Mouse (Mus musculus) intestine, embryonic 16.5 days (tissue): ENCODE data around the gene Ell. TPM values are rescaled to one million over a fixed set of nuclear protein-coding genes. Genes with fewer than 3 reads are reported as not detected.

Experiments
- ATAC-seq: fragments of 200-750 bp; cut with Nextera tagmentation; 2 replicates; pipeline ENCODE4 v1.8.0; 2017; ENCODE audit warnings: moderate TSS enrichment, moderate library complexity
- H3K27ac ChIP-seq: fragments of 300-500 bp; sonication (generic); 2 replicates; pipeline ENCODE4 v1.5.1; 2014; ENCODE audit warnings: mild to moderate bottlenecking, low read length
- H3K27me3 ChIP-seq: fragments of 300-500 bp; sonication (generic); replicated peaks from 2 replicates; pipeline ENCODE4 v1.6.1; 2014; ENCODE audit warnings: low read length, control low read depth, mixed read lengths; ENCODE audit not compliant: control insufficient read depth, insufficient read depth
- H3K36me3 ChIP-seq: fragments of 300-500 bp; sonication (generic); 2 replicates; pipeline ENCODE4 v1.6.1; 2014; ENCODE audit warnings: low read length, control low read depth; ENCODE audit not compliant: control insufficient read depth, insufficient read depth
- H3K4me1 ChIP-seq: fragments of 300-500 bp; sonication (generic); 2 replicates; pipeline ENCODE4 v1.6.1; 2014; ENCODE audit warnings: low read length, control low read depth, mixed read lengths; ENCODE audit not compliant: control insufficient read depth, insufficient read depth
- H3K4me2 ChIP-seq: fragments of 300-500 bp; sonication (generic); 2 replicates; pipeline ENCODE4 v1.6.1; 2014; ENCODE audit warnings: low read depth, low read length, control low read depth
- H3K4me3 ChIP-seq: fragments of 300-500 bp; sonication (generic); 2 replicates; pipeline ENCODE4 v1.5.1; 2014; ENCODE audit warnings: mild to moderate bottlenecking, low read length
- H3K9ac ChIP-seq: fragments of 300-500 bp; sonication (generic); 2 replicates; pipeline ENCODE4 v1.6.1; 2014; ENCODE audit warnings: low read depth, low read length
- H3K9me3 ChIP-seq: fragments of 300-500 bp; sonication (generic); 2 replicates; pipeline ENCODE4 v1.6.1; 2016; ENCODE audit warnings: low read length, control low read depth; ENCODE audit not compliant: control insufficient read depth
- WGBS: fragments of 180-500 bp; shearing (Covaris S2); extraction: QIAGEN DNeasy Blood & Tissue Kit; methylation state at CpG from one replicate; pipeline ENCODE4 v1.1.7; 2014; 5-methylcytosine and 5-hydroxymethylcytosine counted together
- polyA plus RNA-seq: library from polyadenylated mRNA; unstranded; fragments of >200 nt; fragmentation: Nextera tagmentation; extraction: Ambion mirVana; gene quantifications from 2 replicates; pipeline ENCODE4 v1.2.1, GENCODE M21; 2015

Gene Ell
- polyA plus RNA-seq, 1 experiment from 2014 or later = 16.6 TPM

- WGBS = 77% methylated on average over 3 of the region's 3 CpGs
- no peak for ATAC-seq
- peaks cover 28% of the 10 kb centered on the region for H3K4me1 ChIP-seq
- no peak overlapping the region for H3K4me3 ChIP-seq
- H3K4me2 ChIP-seq = no peak overlapping the region
- no peak overlapping the region for H3K9ac ChIP-seq
- H3K9me3 ChIP-seq = no peaks in the 10 kb centered on the region
- no peak overlapping the region for H3K27ac ChIP-seq
- no peaks in the 10 kb centered on the region for H3K36me3 ChIP-seq
- no peaks in the 10 kb centered on the region for H3K27me3 ChIP-seq
These were observed 25.5 kb downstream of the Ell start for GRCm38 (mm10) chr8:70564696-70565235.

GRCm38 (mm10) chr8:70565561-70565960, 26.3 kb downstream of the Ell start:
- no peaks in the 10 kb centered on the region for H3K36me3 ChIP-seq
- H3K4me1 ChIP-seq = peaks cover 23% of the 10 kb centered on the region
- no peak overlapping the region for H3K4me3 ChIP-seq
- H3K9me3 ChIP-seq = no peaks in the 10 kb centered on the region
- WGBS = 42% methylated on average over 3 of the region's 3 CpGs
- no peak overlapping the region for H3K4me2 ChIP-seq
- H3K27me3 ChIP-seq = no peaks in the 10 kb centered on the region
- peak; percentile 23; the same call in 1 of the 2 replicates for ATAC-seq
- no peak overlapping the region for H3K9ac ChIP-seq
- H3K27ac ChIP-seq = no peak overlapping the region

- Histone ChIP-seq H3K4me3 (no peak overlapping the region), H3K9me3 (no peaks in the 10 kb centered on the region), H3K4me2 (no peak overlapping the region), H3K36me3 (no peaks in the 10 kb centered on the region; the same call in 1 of the 2 replicates), H3K9ac (no peak overlapping the region), H3K4me1 (peaks cover 3% of the 10 kb centered on the region; the same call in 1 of the 2 replicates), H3K27me3 (no peaks in the 10 kb centered on the region), H3K27ac (no peak overlapping the region)
- no peak for ATAC-seq
These were observed 31.1 kb downstream of the Ell start for GRCm38 (mm10) chr8:70570360-70570759.

- WGBS = 82% methylated on average over 6 of the region's 6 CpGs
- no peak overlapping the region for H3K9ac ChIP-seq
These were observed 31.7 kb downstream of the Ell start for GRCm38 (mm10) chr8:70570990-70571389.

GRCm38 (mm10) chr8:70574302-70574701, 35.0 kb downstream of the Ell start:
- H3K27me3 ChIP-seq = no peaks in the 10 kb centered on the region
- H3K27ac ChIP-seq = no peak overlapping the region
- H3K36me3 ChIP-seq = no peaks in the 10 kb centered on the region; the same call in 1 of the 2 replicates
- no peak for ATAC-seq
- H3K4me2 ChIP-seq = no peak overlapping the region
- no peak overlapping the region for H3K9ac ChIP-seq
- H3K4me3 ChIP-seq = no peak overlapping the region
- H3K9me3 ChIP-seq = no peaks in the 10 kb centered on the region
- no peaks in the 10 kb centered on the region for H3K4me1 ChIP-seq

More at GRCm38 (mm10) chr8:70570990-70571389, 31.7 kb downstream of the Ell start:
- Histone ChIP-seq H3K9me3 (no peaks in the 10 kb centered on the region), H3K36me3 (no peaks in the 10 kb centered on the region; the same call in 1 of the 2 replicates), H3K27me3 (no peaks in the 10 kb centered on the region), H3K4me2 (no peak overlapping the region), H3K4me1 (no peaks in the 10 kb centered on the region; the same call in 1 of the 2 replicates), H3K4me3 (no peak overlapping the region), H3K27ac (no peak overlapping the region)
- no peak for ATAC-seq

- H3K4me3 ChIP-seq = no peak overlapping the region
- no peak overlapping the region for H3K4me2 ChIP-seq
- no peak overlapping the region for H3K9ac ChIP-seq
- H3K9me3 ChIP-seq = no peaks in the 10 kb centered on the region
- H3K4me1 ChIP-seq = no peaks in the 10 kb centered on the region
- no peaks in the 10 kb centered on the region for H3K27me3 ChIP-seq
- no peaks in the 10 kb centered on the region; the same call in 1 of the 2 replicates for H3K36me3 ChIP-seq
- 77% methylated on average over 4 of the region's 4 CpGs for WGBS
- ATAC-seq = no peak
- H3K27ac ChIP-seq = no peak overlapping the region
These were observed 35.7 kb downstream of the Ell start for GRCm38 (mm10) chr8:70574915-70575314.

GRCm38 (mm10) chr8:70577207-70577606, 38.0 kb downstream of the Ell start:
- H3K4me1 ChIP-seq = no peaks in the 10 kb centered on the region
- H3K9ac ChIP-seq = no peak overlapping the region
- WGBS = 96% methylated on average over 3 of the region's 3 CpGs
- peaks cover 13% of the 10 kb centered on the region; the same call in 1 of the 2 replicates for H3K36me3 ChIP-seq
- H3K4me2 ChIP-seq = no peak overlapping the region
- no peak overlapping the region for H3K27ac ChIP-seq
- no peaks in the 10 kb centered on the region for H3K9me3 ChIP-seq
- H3K27me3 ChIP-seq = no peaks in the 10 kb centered on the region
- ATAC-seq = no peak
- no peak overlapping the region for H3K4me3 ChIP-seq

- Histone ChIP-seq H3K4me3 (no peak overlapping the region), H3K9me3 (no peaks in the 10 kb centered on the region), H3K27ac (no peak overlapping the region), H3K27me3 (no peaks in the 10 kb centered on the region), H3K36me3 (peaks cover 33% of the 10 kb centered on the region; the same call in 1 of the 2 replicates), H3K4me1 (no peaks in the 10 kb centered on the region), H3K4me2 (no peak overlapping the region), H3K9ac (no peak overlapping the region)
- 91% methylated on average over 18 of the region's 18 CpGs for WGBS
- ATAC-seq = no peak
These were observed 44.5 kb downstream of the Ell start for GRCm38 (mm10) chr8:70583476-70584387.

GRCm38 (mm10) chr8:70584606-70585257, 45.5 kb downstream of the Ell start:
- 90% methylated on average over 9 of the region's 9 CpGs for WGBS
- Histone ChIP-seq H3K27me3 (no peaks in the 10 kb centered on the region), H3K36me3 (peaks cover 33% of the 10 kb centered on the region; the same call in 1 of the 2 replicates), H3K4me2 (no peak overlapping the region), H3K4me3 (no peak overlapping the region), H3K9ac (no peak overlapping the region), H3K4me1 (no peaks in the 10 kb centered on the region), H3K9me3 (no peaks in the 10 kb centered on the region), H3K27ac (no peak overlapping the region)
- ATAC-seq = peak; percentile 4; the same call in 1 of the 2 replicates
